Mouse (Mus musculus) adrenal gland, adult 18-20 months (tissue): ENCODE measurements around the gene Fpr-rs7. TPM values are rescaled to one million over a fixed set of nuclear protein-coding genes. Genes with fewer than 3 reads are reported as not detected.

Experiments used
- DNase-seq, 2 experiments: peaks; one replicate each; pipeline ENCODE4 v3.0.0; 2021 to 2022; ENCODE audit warnings: low spot score in 2 of 2
- long read RNA-seq, 2 experiments: library from polyadenylated mRNA; stranded (forward); transcript quantifications; one replicate each; pipeline ENCODE4 v2.0.0; 2021
- total RNA-seq, 2 experiments: library from RNA; stranded (reverse); gene quantifications; 1 replicate in 1 of 2; 2 replicates in 1 of 2; pipeline ENCODE4 v1.2.3; 2021

The Fpr-rs7 gene
- not detected for total RNA-seq
- long read RNA-seq, experiment 1, result 0 reads
- long read RNA-seq, experiment 2, result 0 reads

- DNase-seq, result no peak
Measured at GRCm38 (mm10) chr17:20114126-20114525, at the start of gene Fpr-rs7. Fpr-rs7 (minus strand) TSS chr17:20114226.

- no peak for DNase-seq
Measured at GRCm38 (mm10) chr17:20074090-20074489, 39.9 kb downstream of the Fpr-rs7 start.

- DNase-seq, result no peak
Measured at GRCm38 (mm10) chr17:20071656-20072396, 42.2 kb downstream of the Fpr-rs7 start.

Other genes starting within 250 kb of the Fpr-rs7 start
- gene Vmn2r104, start 65.9 kb downstream of the Fpr-rs7 start, total RNA-seq, result not detected
- not detected for gene Fpr-rs6, start 68.9 kb upstream of the Fpr-rs7 start, total RNA-seq
- not detected for gene Vmn2r105, start 120.8 kb upstream of the Fpr-rs7 start, total RNA-seq
- not detected for gene Vmn2r106, start 171.3 kb upstream of the Fpr-rs7 start, total RNA-seq
- not detected for gene Vmn2r107, start 231.0 kb upstream of the Fpr-rs7 start, total RNA-seq